Mouse (Mus musculus): ENCODE results near the gene Shank2. TPM values are rescaled to one million over a fixed set of nuclear protein-coding genes. Genes with fewer than 3 reads are reported as not detected.
A peak's percentile ranks its signal among the peaks of the same experiment; 100 is the strongest.

Gene Shank2
- polyA plus RNA-seq, 1 experiment from 2014 or later: 1.7 TPM

- WGBS: 43% methylated on average over 4 of the region's 4 CpGs
- H3K4me3 ChIP-seq (ENCODE audit: low read depth, low read length): no peak overlapping the region
- 0 out of 2 replicates have a peak, but pooled peaks cover 3% of the 10 kb centered on the region for H3K4me1 ChIP-seq (replicated peaks; ENCODE audit: control insufficient read depth, insufficient read depth, low read length)
- no peaks in the 10 kb centered on the region for H3K36me3 ChIP-seq (ENCODE audit: control insufficient read depth, insufficient read depth, low read length)
- H3K27ac ChIP-seq (ENCODE audit: low read depth): peak overlapping the region; percentile 43; the same call in 1 of the 2 replicates
- ATAC-seq (replicated peaks; ENCODE audit: low FRiP score, low TSS enrichment, low read depth): peak; percentile 80
- no peaks in the 10 kb centered on the region for H3K27me3 ChIP-seq (replicated peaks; ENCODE audit: control insufficient read depth, insufficient read depth, low read length)
- no peak for DNase-seq (ENCODE audit: low spot score)
- no peak overlapping the region for H3K4me2 ChIP-seq (ENCODE audit: low read length)
- H3K9me3 ChIP-seq (ENCODE audit: control insufficient read depth, low read length): no peaks in the 10 kb centered on the region
- no peak overlapping the region for H3K9ac ChIP-seq (ENCODE audit: low read length)
Measured at GRCm38 (mm10) chr7:144102222-144102980, 100.7 kb downstream of the Shank2 start.

DNA sequence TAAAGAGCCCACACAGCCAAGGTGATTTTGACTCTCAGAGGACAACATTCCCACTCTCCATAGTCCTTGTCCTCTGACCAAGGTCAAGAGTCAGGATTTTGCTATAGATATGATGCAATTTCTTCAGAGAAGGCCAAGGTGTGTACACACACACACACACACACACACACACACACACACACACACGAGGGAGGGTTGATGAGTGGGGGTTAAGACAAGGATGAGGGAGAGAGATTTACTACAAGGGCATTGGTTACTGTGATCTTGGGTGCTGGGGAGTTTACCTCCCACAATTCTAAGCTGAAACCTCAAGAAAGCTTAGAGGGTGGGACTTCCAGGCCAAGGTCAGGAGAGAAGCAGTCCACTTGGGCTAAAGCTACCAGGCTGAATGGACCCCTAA, 104.2 kb downstream of the Shank2 start:
- WGBS: 100% methylated on average over 1 of the region's 1 CpGs
- ATAC-seq (replicated peaks; ENCODE audit: low FRiP score, low TSS enrichment, low read depth): no peak
- H3K27me3 ChIP-seq (replicated peaks; ENCODE audit: control insufficient read depth, insufficient read depth, low read length): no peaks in the 10 kb centered on the region
- H3K4me2 ChIP-seq (ENCODE audit: low read length): no peak overlapping the region
- no peak for DNase-seq (ENCODE audit: low spot score)
- 0 out of 2 replicates have a peak, but pooled peaks cover 3% of the 10 kb centered on the region for H3K4me1 ChIP-seq (replicated peaks; ENCODE audit: control insufficient read depth, insufficient read depth, low read length)
- H3K27ac ChIP-seq (ENCODE audit: low read depth): no peak overlapping the region
- no peaks in the 10 kb centered on the region for H3K36me3 ChIP-seq (ENCODE audit: control insufficient read depth, insufficient read depth, low read length)
- no peak overlapping the region for H3K9ac ChIP-seq (ENCODE audit: low read length)
- no peak overlapping the region for H3K4me3 ChIP-seq (ENCODE audit: low read depth, low read length)
- no peaks in the 10 kb centered on the region for H3K9me3 ChIP-seq (ENCODE audit: control insufficient read depth, low read length)

- Histone ChIP-seq H3K4me3 (ENCODE audit: low read depth, low read length) (no peak overlapping the region), H3K4me1 (replicated peaks; ENCODE audit: control insufficient read depth, insufficient read depth, low read length) (0 out of 2 replicates have a peak, but pooled peaks cover 3% of the 10 kb centered on the region), H3K27ac (ENCODE audit: low read depth) (no peak overlapping the region), H3K9me3 (ENCODE audit: control insufficient read depth, low read length) (no peaks in the 10 kb centered on the region), H3K4me2 (ENCODE audit: low read length) (no peak overlapping the region), H3K36me3 (ENCODE audit: control insufficient read depth, insufficient read depth, low read length) (no peaks in the 10 kb centered on the region), H3K27me3 (replicated peaks; ENCODE audit: control insufficient read depth, insufficient read depth, low read length) (no peaks in the 10 kb centered on the region), H3K9ac (ENCODE audit: low read length) (no peak overlapping the region)
- ATAC-seq (replicated peaks; ENCODE audit: low FRiP score, low TSS enrichment, low read depth) (no peak), DNase-seq (ENCODE audit: low spot score) (no peak)
- 39% methylated on average over 9 of the region's 9 CpGs for WGBS
Measured at GRCm38 (mm10) chr7:144106352-144107011, 104.8 kb downstream of the Shank2 start.

DNA sequence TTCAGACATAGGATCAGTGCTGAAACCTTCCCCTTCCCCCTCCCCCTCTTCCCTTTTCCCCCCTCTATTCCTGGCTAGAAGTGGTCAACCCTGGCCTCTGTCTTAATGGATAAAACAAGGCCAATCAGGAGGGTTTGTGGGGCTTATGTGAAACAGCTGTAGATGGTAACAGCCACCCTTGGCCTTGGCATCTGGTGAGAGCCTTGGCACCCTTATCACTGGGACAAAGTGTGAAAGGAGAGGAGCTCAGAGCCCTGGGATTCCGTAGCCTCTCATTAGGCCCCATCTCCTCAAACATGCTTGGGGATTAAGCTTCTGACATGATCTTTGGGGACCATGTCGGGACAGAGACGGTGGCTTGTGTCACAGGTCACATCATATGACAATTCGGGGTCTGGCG, 106.4 kb downstream of the Shank2 start:
- no peaks in the 10 kb centered on the region for H3K27me3 ChIP-seq (replicated peaks; ENCODE audit: control insufficient read depth, insufficient read depth, low read length)
- DNase-seq (ENCODE audit: low spot score): no peak
- no peak overlapping the region for H3K27ac ChIP-seq (ENCODE audit: low read depth)
- H3K4me3 ChIP-seq (ENCODE audit: low read depth, low read length): no peak overlapping the region
- ATAC-seq (replicated peaks; ENCODE audit: low FRiP score, low TSS enrichment, low read depth): no peak
- no peaks in the 10 kb centered on the region for H3K4me1 ChIP-seq (replicated peaks; ENCODE audit: control insufficient read depth, insufficient read depth, low read length)
- H3K4me2 ChIP-seq (ENCODE audit: low read length): no peak overlapping the region
- WGBS: 94% methylated on average over 5 of the region's 5 CpGs
- no peak overlapping the region for H3K9ac ChIP-seq (ENCODE audit: low read length)
- no peaks in the 10 kb centered on the region for H3K36me3 ChIP-seq (ENCODE audit: control insufficient read depth, insufficient read depth, low read length)
- no peaks in the 10 kb centered on the region for H3K9me3 ChIP-seq (ENCODE audit: control insufficient read depth, low read length)

- no peaks in the 10 kb centered on the region for H3K27me3 ChIP-seq (replicated peaks; ENCODE audit: control insufficient read depth, insufficient read depth, low read length)
- no peak overlapping the region for H3K9ac ChIP-seq (ENCODE audit: low read length)
- H3K27ac ChIP-seq (ENCODE audit: low read depth): no peak overlapping the region
- H3K4me2 ChIP-seq (ENCODE audit: low read length): no peak overlapping the region
- H3K4me1 ChIP-seq (replicated peaks; ENCODE audit: control insufficient read depth, insufficient read depth, low read length): no peaks in the 10 kb centered on the region
- H3K9me3 ChIP-seq (ENCODE audit: control insufficient read depth, low read length): no peaks in the 10 kb centered on the region
- no peak for ATAC-seq (replicated peaks; ENCODE audit: low FRiP score, low TSS enrichment, low read depth)
- 49% methylated on average over 4 of the region's 4 CpGs for WGBS
- no peak overlapping the region for H3K4me3 ChIP-seq (ENCODE audit: low read depth, low read length)
- no peak for DNase-seq (ENCODE audit: low spot score)
- no peaks in the 10 kb centered on the region for H3K36me3 ChIP-seq (ENCODE audit: control insufficient read depth, insufficient read depth, low read length)
Measured at GRCm38 (mm10) chr7:144111026-144111604, 109.4 kb downstream of the Shank2 start.

DNA sequence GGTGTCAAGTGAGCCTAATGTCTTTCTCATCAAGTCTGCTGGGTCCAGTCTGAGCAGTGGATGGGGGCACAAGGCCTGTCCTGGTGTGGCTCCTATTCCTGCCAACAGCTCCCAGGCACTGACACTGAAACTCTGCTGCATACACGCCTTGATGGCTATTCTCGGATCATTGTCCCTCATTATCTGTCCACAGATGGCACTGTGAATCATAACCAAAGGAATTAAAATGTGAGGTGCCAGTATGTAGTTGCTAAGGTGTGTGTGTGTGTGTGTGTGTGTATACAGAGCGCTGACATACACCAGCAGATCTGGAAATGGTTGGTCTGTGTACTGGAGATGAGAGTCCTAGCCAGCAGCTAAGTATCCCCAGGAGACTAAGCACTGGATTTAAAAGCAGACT, 110.3 kb downstream of the Shank2 start:
- DNase-seq (ENCODE audit: low spot score): no peak
- ATAC-seq (replicated peaks; ENCODE audit: low FRiP score, low TSS enrichment, low read depth): no peak
- Histone ChIP-seq H3K4me3 (ENCODE audit: low read depth, low read length) (no peak overlapping the region), H3K27ac (ENCODE audit: low read depth) (no peak overlapping the region), H3K27me3 (replicated peaks; ENCODE audit: control insufficient read depth, insufficient read depth, low read length) (no peaks in the 10 kb centered on the region), H3K4me2 (ENCODE audit: low read length) (no peak overlapping the region), H3K9ac (ENCODE audit: low read length) (no peak overlapping the region), H3K4me1 (replicated peaks; ENCODE audit: control insufficient read depth, insufficient read depth, low read length) (no peaks in the 10 kb centered on the region), H3K36me3 (ENCODE audit: control insufficient read depth, insufficient read depth, low read length) (no peaks in the 10 kb centered on the region), H3K9me3 (ENCODE audit: control insufficient read depth, low read length) (no peaks in the 10 kb centered on the region)
- WGBS: 73% methylated on average over 3 of the region's 3 CpGs

GRCm38 (mm10) chr7:144114230-144114629, 112.5 kb downstream of the Shank2 start:
- ATAC-seq (replicated peaks; ENCODE audit: low FRiP score, low TSS enrichment, low read depth): no peak
- 45% methylated on average over 3 of the region's 3 CpGs for WGBS

DNA sequence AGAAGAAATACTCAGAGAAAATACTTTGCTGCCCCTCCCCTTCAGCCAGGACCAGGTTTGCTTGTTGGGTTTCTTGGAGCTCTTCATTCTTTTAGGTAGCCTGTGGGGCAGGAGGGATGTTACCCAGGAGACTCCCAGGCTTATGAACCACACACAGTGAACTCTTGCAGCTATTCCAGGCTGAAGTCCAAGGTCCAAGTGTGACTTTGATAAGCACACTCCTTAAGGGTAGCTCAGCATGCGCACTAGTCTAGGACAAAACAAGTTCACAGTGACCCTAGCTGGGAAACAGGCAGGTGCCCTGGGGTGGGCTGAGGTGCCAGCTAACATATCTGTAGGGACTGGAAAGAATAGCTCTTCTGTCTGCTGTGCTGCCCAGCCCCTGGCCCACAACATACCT, 117.8 kb downstream of the Shank2 start:
- WGBS: 80% methylated on average over 1 of the region's 1 CpGs
- Histone ChIP-seq H3K36me3 (ENCODE audit: control insufficient read depth, insufficient read depth, low read length) (no peaks in the 10 kb centered on the region), H3K27me3 (replicated peaks; ENCODE audit: control insufficient read depth, insufficient read depth, low read length) (no peaks in the 10 kb centered on the region), H3K9me3 (ENCODE audit: control insufficient read depth, low read length) (no peaks in the 10 kb centered on the region), H3K9ac (ENCODE audit: low read length) (no peak overlapping the region), H3K27ac (ENCODE audit: low read depth) (no peak overlapping the region), H3K4me3 (ENCODE audit: low read depth, low read length) (no peak overlapping the region), H3K4me2 (ENCODE audit: low read length) (no peak overlapping the region), H3K4me1 (replicated peaks; ENCODE audit: control insufficient read depth, insufficient read depth, low read length) (no peaks in the 10 kb centered on the region)
- peak; percentile 53; the same call in 1 of the 2 replicates for ATAC-seq (replicated peaks; ENCODE audit: low FRiP score, low TSS enrichment, low read depth)
- DNase-seq (ENCODE audit: low spot score): peak; percentile 59

More at GRCm38 (mm10) chr7:144114230-144114629, 112.5 kb downstream of the Shank2 start:
- no peak overlapping the region for H3K9ac ChIP-seq (ENCODE audit: low read length)
- no peak for DNase-seq (ENCODE audit: low spot score)
- no peak overlapping the region for H3K27ac ChIP-seq (ENCODE audit: low read depth)
- no peaks in the 10 kb centered on the region for H3K9me3 ChIP-seq (ENCODE audit: control insufficient read depth, low read length)
- H3K36me3 ChIP-seq (ENCODE audit: control insufficient read depth, insufficient read depth, low read length): no peaks in the 10 kb centered on the region
- no peaks in the 10 kb centered on the region for H3K27me3 ChIP-seq (replicated peaks; ENCODE audit: control insufficient read depth, insufficient read depth, low read length)
- H3K4me2 ChIP-seq (ENCODE audit: low read length): no peak overlapping the region
- H3K4me3 ChIP-seq (ENCODE audit: low read depth, low read length): no peak overlapping the region
- no peaks in the 10 kb centered on the region for H3K4me1 ChIP-seq (replicated peaks; ENCODE audit: control insufficient read depth, insufficient read depth, low read length)

Data from intestine, embryonic 14.5 days (tissue).